Mouse (Mus musculus) bone marrow, adult 2 months (tissue): ENCODE measurements around the gene Col4a2.

Source experiments
- CTCF ChIP-seq: fragments of 200-500 bp; IDR thresholded peaks from 2 replicates; pipeline ENCODE4 v1.5.1; 2011; ENCODE audit warnings: low read length, control low read depth; ENCODE audit not compliant: control insufficient read depth, insufficient read depth
- POLR2A ChIP-seq: fragments of 200-500 bp; IDR thresholded peaks from 2 replicates; pipeline ENCODE4 v1.6.1; 2011; ENCODE audit warnings: low read depth, mild to moderate bottlenecking, control low read depth, low read length, borderline replicate concordance; ENCODE audit not compliant: control insufficient read depth

DNA sequence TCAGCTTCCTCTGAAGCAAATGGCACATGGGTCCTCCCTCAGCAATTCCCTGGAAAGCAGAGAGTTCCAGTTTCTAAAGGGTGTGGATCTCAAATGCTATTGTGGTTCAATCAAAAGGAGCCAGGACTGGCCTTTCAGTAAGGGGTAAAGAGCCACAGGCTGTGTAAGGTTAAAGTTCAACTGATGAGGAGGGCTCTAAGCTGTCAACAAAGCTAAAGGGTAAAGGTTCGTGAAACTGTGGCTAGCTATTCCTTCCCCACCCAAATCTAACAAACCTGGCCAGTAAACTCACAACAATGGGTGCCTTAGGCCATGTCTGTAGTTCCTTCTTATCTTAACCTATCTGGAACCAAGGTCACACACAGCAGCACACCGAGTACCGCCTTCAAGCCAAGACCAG, 169.3 kb downstream of the Col4a2 start:
- TF ChIP-seq POLR2A (no peak), CTCF (no peak)
